Mouse (Mus musculus) left cerebral cortex, postnatal 25 days (tissue): ENCODE measurements around the gene Ubn2. TPM values are rescaled to one million over a fixed set of nuclear protein-coding genes. Genes with fewer than 3 reads are reported as not detected.
A peak's percentile ranks its signal among the peaks of the same experiment; 100 is the strongest.
"Not testable (repeated sequence)": the region's sequence is repeated elsewhere in the genome, so short reads cannot be mapped to it uniquely, and the experiment has no call there.

Experiments
- DNase-seq, 2 experiments: peaks; one replicate each; pipeline ENCODE4 v3.0.0; 2022; ENCODE audit warnings: low spot score in 2 of 2, mixed read lengths in 1 of 2
- intact Hi-C: fragments of 180-260 bp; cut with DNase I; formaldehyde crosslinking; loops from one replicate; pipeline ENCODE4 v1.15.1; 2025
- total RNA-seq, 2 experiments: library from RNA; stranded (reverse); gene quantifications; 2 replicates each; pipeline ENCODE4 v1.2.3; 2021

The Ubn2 gene
- total RNA-seq, 2 experiments from 2014 or later, result 40.0 to 51.6 TPM

- intact Hi-C loops, result loop anchor here (5.0 kb wide), 1 partner anchor 100 kb away; the partner anchor contains the start of gene Ubn2
- DNase-seq, result no peak
Measured at GRCm38 (mm10) chr6:38532500-38533420, 99.0 kb downstream of the Ubn2 start.

GRCm38 (mm10) chr6:38533428-38534405, 100.0 kb downstream of the Ubn2 start, which contains the start of gene Fmc1:
TSS of gene Fmc1 (plus strand) at chr6:38533502.
- DNase-seq, result peak; percentile 99 to 100
- intact Hi-C loops, result loop anchor here (5.0 kb wide), 1 partner anchor 101 kb away; the partner anchor contains the start of gene Ubn2

- intact Hi-C loops, result loop anchor here (1.0 to 5.0 kb wide), 2 partner anchors 14 to 103 kb away; partner anchors contain the start of gene Ubn2
- peak; percentile 89 to 96 for DNase-seq
Measured at GRCm38 (mm10) chr6:38534640-38535365, 101.1 kb downstream of the Ubn2 start.

GRCm38 (mm10) chr6:38535366-38535690, 101.6 kb downstream of the Ubn2 start:
- no peak for DNase-seq
- intact Hi-C loops, result loop anchor here (1.0 kb wide), 1 partner anchor 14 kb away; no protein-coding TSS in a partner anchor

- intact Hi-C loops, result loop anchor here (1.0 kb wide), 1 partner anchor 14 kb away; no protein-coding TSS in a partner anchor
Measured at GRCm38 (mm10) chr6:38535788-38536187, 102.0 kb downstream of the Ubn2 start.

GRCm38 (mm10) chr6:38544141-38544540, 110.4 kb downstream of the Ubn2 start:
- DNase-seq, intact Hi-C loops: not testable (repeated sequence)

More at GRCm38 (mm10) chr6:38535788-38536187, 102.0 kb downstream of the Ubn2 start:
- DNase-seq, result no peak

- intact Hi-C loops, DNase-seq: not testable (repeated sequence)
Measured at GRCm38 (mm10) chr6:38547005-38547404, 113.3 kb downstream of the Ubn2 start.

- intact Hi-C loops, result no loop called here
- DNase-seq, result no peak
Measured at GRCm38 (mm10) chr6:38547707-38548106, 114.0 kb downstream of the Ubn2 start.

- DNase-seq, intact Hi-C loops: not testable (repeated sequence)
Measured at GRCm38 (mm10) chr6:38548595-38548994, 114.8 kb downstream of the Ubn2 start.

- intact Hi-C loops, result loop anchor here (1.0 kb wide), 1 partner anchor 15 kb away; no protein-coding TSS in a partner anchor
Measured at GRCm38 (mm10) chr6:38549840-38550239, 116.1 kb downstream of the Ubn2 start.

GRCm38 (mm10) chr6:38550250-38551061, 116.7 kb downstream of the Ubn2 start:
- no peak for DNase-seq
- intact Hi-C loops, result no loop called here

More at GRCm38 (mm10) chr6:38549840-38550239, 116.1 kb downstream of the Ubn2 start:
- not testable (repeated sequence) for DNase-seq

GRCm38 (mm10) chr6:38551062-38551988, 117.6 kb downstream of the Ubn2 start, which contains the start of gene Luc7l2:
TSS of gene Luc7l2 (plus strand) at chr6:38551334.
- intact Hi-C loops, result no loop called here
- peak; percentile 94 to 98 for DNase-seq

GRCm38 (mm10) chr6:38551989-38552635, 118.4 kb downstream of the Ubn2 start:
- DNase-seq, result peak; percentile 95 to 98

GRCm38 (mm10) chr6:38552636-38553000, 118.9 kb downstream of the Ubn2 start:
- no peak for DNase-seq
- intact Hi-C loops, result no loop called here

More at GRCm38 (mm10) chr6:38551989-38552635, 118.4 kb downstream of the Ubn2 start:
- intact Hi-C loops, result no loop called here
